ENCODE assay signal across 8 mouse cellular contexts in the genomic region with DNA sequence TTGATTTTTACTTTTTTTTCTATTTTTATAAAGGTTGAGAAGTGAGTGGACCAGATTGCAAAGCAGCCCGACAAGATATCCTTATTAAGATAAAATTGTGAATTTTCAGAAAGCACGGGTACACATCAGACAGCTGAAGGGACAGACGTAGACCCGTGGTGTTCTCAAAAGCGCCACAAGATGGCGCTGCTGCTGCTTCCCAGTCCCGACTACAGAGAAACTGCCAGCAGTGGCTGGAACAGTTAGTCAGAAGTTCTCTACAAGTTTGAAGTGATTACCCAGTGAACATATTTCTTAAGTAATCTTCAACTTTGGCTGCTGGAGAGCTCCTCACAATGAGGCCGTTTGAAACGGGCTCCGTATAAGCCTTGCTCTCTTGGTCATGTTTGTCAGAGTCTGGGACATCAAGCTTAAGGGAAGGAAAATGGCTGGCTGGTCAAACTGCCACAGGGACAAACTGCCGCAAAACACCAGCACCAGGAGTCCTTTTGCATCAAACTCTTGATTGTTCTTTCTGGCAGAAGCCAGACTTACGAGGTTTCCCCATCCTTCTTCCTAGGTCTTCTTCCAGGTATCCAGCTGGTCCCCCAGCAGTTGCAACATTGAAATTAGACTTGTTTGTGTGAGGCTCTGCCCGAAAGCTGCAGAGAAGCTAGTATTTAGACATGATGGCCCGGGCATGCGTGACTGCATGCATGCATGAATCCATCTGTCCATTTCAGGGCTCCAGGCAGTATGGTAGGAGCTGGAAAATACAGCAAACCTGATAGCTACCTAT.
DNase-seq lines count a peak whose midpoint lies in the region; ATAC-seq lines count a peak whose summit lies in the region.

No protein-coding gene starts in this region.

- no peak overlapping the region for H3K4me3 ChIP-seq in midbrain, embryonic 10.5 days
- no peak overlapping the region for H3K4me3 ChIP-seq in midbrain, embryonic 15.5 days
- no peak overlapping the region for H3K4me3 ChIP-seq in hindbrain, embryonic 15.5 days

- H3K9ac ChIP-seq in midbrain, embryonic 15.5 days: no peak overlapping the region
- no peak overlapping the region for H3K9ac ChIP-seq in hindbrain, embryonic 15.5 days

- H3K9me3 ChIP-seq in midbrain, embryonic 10.5 days (replicated peaks): no peaks in the 10 kb centered on the region
- H3K9me3 ChIP-seq in midbrain, embryonic 15.5 days: no peaks in the 10 kb centered on the region
- H3K9me3 ChIP-seq in hindbrain, embryonic 15.5 days: no peaks in the 10 kb centered on the region

- 24% methylated on average over 15 of the region's 15 CpGs for WGBS in midbrain, embryonic 10.5 days
- 17% methylated on average over 15 of the region's 15 CpGs for WGBS in midbrain, embryonic 15.5 days
- 19% methylated on average over 15 of the region's 15 CpGs for WGBS in hindbrain, embryonic 15.5 days

- no peaks in the 10 kb centered on the region for H3K36me3 ChIP-seq in midbrain, embryonic 10.5 days
- no peaks in the 10 kb centered on the region for H3K36me3 ChIP-seq in midbrain, embryonic 15.5 days (replicated peaks)
- no peaks in the 10 kb centered on the region for H3K36me3 ChIP-seq in hindbrain, embryonic 15.5 days

- no peak overlapping the region for H3K4me2 ChIP-seq in midbrain, embryonic 15.5 days
- no peak overlapping the region for H3K4me2 ChIP-seq in hindbrain, embryonic 15.5 days

- peak; percentile 80 for DNase-seq in midbrain, embryonic 10.5 days (ENCODE audit: low spot score)
- peak; percentile 68 to 90 for DNase-seq in cerebellum, postnatal 4 days (ENCODE audit: low spot score in 2 of 2)
- peak; percentile 65 for DNase-seq in gastrocnemius, adult 18-20 months (ENCODE audit: low spot score)
- peak; percentile 79 to 91 for DNase-seq in layer of hippocampus, postnatal 25 days (ENCODE audit: extremely low spot score in 1 of 2, low spot score in 1 of 2)
- peak; percentile 77 to 78 for DNase-seq in lung, postnatal 4 days
- peak; percentile 68 for DNase-seq in skeletal muscle tissue, adult 2 months (ENCODE audit: low read depth, low spot score)

- no peak; the same call in 1 of the 2 replicates for ATAC-seq in midbrain, embryonic 15.5 days (replicated peaks)
- peak; percentile 63; the same call in 1 of the 2 replicates for ATAC-seq in hindbrain, embryonic 15.5 days (ENCODE audit: low FRiP score, low read depth)

- peaks cover 20% of the 10 kb centered on the region for H3K4me1 ChIP-seq in midbrain, embryonic 10.5 days
- H3K4me1 ChIP-seq in midbrain, embryonic 15.5 days: peaks cover 4% of the 10 kb centered on the region; the same call in 1 of the 2 replicates
- H3K4me1 ChIP-seq in hindbrain, embryonic 15.5 days (replicated peaks): no peaks in the 10 kb centered on the region

- 0 out of 2 replicates have a peak, but pooled peaks cover 5% of the 10 kb centered on the region for H3K27me3 ChIP-seq in midbrain, embryonic 10.5 days (ENCODE audit: low read depth, poor library complexity, severe bottlenecking)
- H3K27me3 ChIP-seq in midbrain, embryonic 15.5 days (replicated peaks): no peaks in the 10 kb centered on the region
- no peaks in the 10 kb centered on the region for H3K27me3 ChIP-seq in hindbrain, embryonic 15.5 days

- H3K27ac ChIP-seq in midbrain, embryonic 10.5 days (replicated peaks): peak overlapping the region; percentile 42; the same call in 1 of the 2 replicates
- no peak overlapping the region for H3K27ac ChIP-seq in midbrain, embryonic 15.5 days
- H3K27ac ChIP-seq in hindbrain, embryonic 15.5 days (replicated peaks): no peak overlapping the region
